Mouse (Mus musculus): ENCODE results near the gene Smok2a. TPM values are rescaled to one million over a fixed set of nuclear protein-coding genes. Genes with fewer than 3 reads are reported as not detected.
"Not testable (repeated sequence)": the region's sequence is repeated elsewhere in the genome, so short reads cannot be mapped to it uniquely, and the experiment has no call there.

The Smok2a gene
- polyA plus RNA-seq, 1 experiment from 2014 or later, result not detected

DNA sequence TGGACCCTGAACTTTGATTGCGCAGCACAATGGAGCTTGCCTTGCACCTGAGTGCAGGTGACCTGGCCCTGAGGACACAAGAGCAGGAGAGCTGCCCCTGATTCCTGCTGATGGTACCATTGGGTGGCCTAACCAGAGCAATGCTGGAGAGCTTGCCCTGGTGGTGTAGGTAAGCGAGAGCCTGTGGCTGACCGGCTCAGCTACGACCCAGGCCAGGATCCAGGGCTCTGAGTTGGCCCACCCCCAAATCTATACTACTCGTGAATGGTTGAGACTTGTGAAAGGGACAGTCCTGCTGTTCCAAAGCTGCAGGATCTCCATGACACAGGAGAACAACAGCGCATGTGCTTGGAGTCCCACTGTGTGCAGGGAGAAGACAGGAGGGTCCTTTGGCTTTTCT lies 34.4 kb upstream of the Smok2a start:
- H3K9ac ChIP-seq (replicated peaks; ENCODE audit: low read length); H3K27ac ChIP-seq (replicated peaks; ENCODE audit: low read depth, low read length); H3K4me1 ChIP-seq (ENCODE audit: control insufficient read depth, insufficient read depth, low read length); H3K4me2 ChIP-seq (ENCODE audit: low read length); DNase-seq; H3K4me3 ChIP-seq (replicated peaks; ENCODE audit: low read depth, low read length); H3K27me3 ChIP-seq (ENCODE audit: control insufficient read depth, insufficient read depth, low read length); H3K36me3 ChIP-seq (ENCODE audit: control insufficient read depth, insufficient read depth, low read length): not testable (repeated sequence)
- H3K9me3 ChIP-seq (ENCODE audit: control insufficient read depth, low read length), result peaks cover 43% of the 10 kb centered on the region
- 0 out of 2 replicates have a peak, but pooled peaks have one; percentile 11 for ATAC-seq (ENCODE audit: low FRiP score, low TSS enrichment)
- 90% methylated on average over 6 of the region's 6 CpGs for WGBS

DNA sequence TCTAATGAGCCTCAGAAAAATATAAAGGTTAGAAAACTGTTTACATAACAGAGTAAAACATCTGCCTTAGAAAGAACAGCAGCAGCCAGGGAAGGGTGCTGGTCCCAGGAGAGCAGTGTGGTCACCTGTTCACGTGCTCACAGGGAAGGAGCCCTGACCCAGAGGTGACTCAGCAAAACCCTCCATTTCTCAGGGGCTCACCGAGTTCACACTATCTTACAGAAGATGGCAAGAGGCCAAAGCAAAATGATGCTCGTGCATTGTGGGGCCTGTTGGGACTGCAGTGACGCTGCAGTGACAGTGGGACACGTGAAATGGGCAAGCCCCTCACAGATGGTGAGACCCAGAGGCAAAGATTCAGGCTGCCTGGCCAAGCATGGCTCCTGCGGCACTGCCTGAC lies 33.4 kb upstream of the Smok2a start:
- ATAC-seq (ENCODE audit: low FRiP score, low TSS enrichment); H3K36me3 ChIP-seq (ENCODE audit: control insufficient read depth, insufficient read depth, low read length); H3K27me3 ChIP-seq (ENCODE audit: control insufficient read depth, insufficient read depth, low read length); H3K27ac ChIP-seq (replicated peaks; ENCODE audit: low read depth, low read length); DNase-seq; H3K4me2 ChIP-seq (ENCODE audit: low read length); H3K9ac ChIP-seq (replicated peaks; ENCODE audit: low read length); H3K4me3 ChIP-seq (replicated peaks; ENCODE audit: low read depth, low read length); H3K4me1 ChIP-seq (ENCODE audit: control insufficient read depth, insufficient read depth, low read length): not testable (repeated sequence)
- peaks cover 38% of the 10 kb centered on the region for H3K9me3 ChIP-seq (ENCODE audit: control insufficient read depth, low read length)
- WGBS, result 69% methylated on average over 6 of the region's 6 CpGs

- not testable (repeated sequence) for H3K27me3 ChIP-seq (ENCODE audit: control insufficient read depth, insufficient read depth, low read length); ATAC-seq (ENCODE audit: low FRiP score, low TSS enrichment); H3K36me3 ChIP-seq (ENCODE audit: control insufficient read depth, insufficient read depth, low read length); H3K4me1 ChIP-seq (ENCODE audit: control insufficient read depth, insufficient read depth, low read length); H3K4me2 ChIP-seq (ENCODE audit: low read length); H3K4me3 ChIP-seq (replicated peaks; ENCODE audit: low read depth, low read length); H3K9ac ChIP-seq (replicated peaks; ENCODE audit: low read length); H3K27ac ChIP-seq (replicated peaks; ENCODE audit: low read depth, low read length); DNase-seq
- WGBS, result 93% methylated on average over 2 of the region's 2 CpGs
- peaks cover 38% of the 10 kb centered on the region for H3K9me3 ChIP-seq (ENCODE audit: control insufficient read depth, low read length)
Observed at GRCm38 (mm10) chr17:13188846-13189245, 32.1 kb upstream of the Smok2a start.

DNA sequence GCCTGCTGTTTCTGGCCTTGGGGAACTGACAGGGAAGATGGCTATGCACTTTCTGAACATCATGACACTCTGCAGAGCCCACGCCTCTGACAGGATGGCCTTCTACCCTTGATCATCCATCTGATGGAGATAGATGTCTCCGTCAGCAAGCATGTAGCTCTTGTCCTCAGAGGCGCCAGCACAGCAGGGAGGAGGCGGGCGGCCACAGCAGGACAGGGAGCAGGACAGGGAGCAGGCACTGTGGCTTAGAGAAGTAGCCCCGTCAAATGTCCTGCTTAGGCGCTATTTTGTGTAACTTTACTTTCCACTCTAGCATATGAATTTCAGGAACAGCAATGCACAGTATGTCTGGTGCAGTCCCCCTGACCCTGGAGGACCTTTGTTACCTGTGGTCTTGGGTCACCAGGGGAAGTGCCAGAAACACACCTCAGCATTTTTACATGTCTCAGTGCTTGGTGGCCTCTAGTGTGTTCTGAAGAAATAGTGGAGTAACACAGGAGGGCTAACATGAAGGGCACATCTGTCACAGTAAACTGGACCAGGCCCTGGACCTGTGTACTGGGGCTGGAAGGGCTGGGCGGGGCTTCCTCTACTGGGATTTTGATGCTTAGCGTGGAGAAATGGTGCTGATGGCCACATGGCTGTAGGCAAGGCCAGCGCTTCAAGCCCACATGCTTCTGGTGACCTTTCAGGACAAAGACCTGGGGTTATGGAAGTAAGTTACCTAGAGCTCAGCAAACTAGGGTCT lies 30.0 kb upstream of the Smok2a start:
- not testable (repeated sequence) for ATAC-seq (ENCODE audit: low FRiP score, low TSS enrichment); H3K27me3 ChIP-seq (ENCODE audit: control insufficient read depth, insufficient read depth, low read length); DNase-seq; H3K4me1 ChIP-seq (ENCODE audit: control insufficient read depth, insufficient read depth, low read length); H3K9ac ChIP-seq (replicated peaks; ENCODE audit: low read length); H3K27ac ChIP-seq (replicated peaks; ENCODE audit: low read depth, low read length); H3K4me3 ChIP-seq (replicated peaks; ENCODE audit: low read depth, low read length); H3K36me3 ChIP-seq (ENCODE audit: control insufficient read depth, insufficient read depth, low read length); H3K4me2 ChIP-seq (ENCODE audit: low read length)
- H3K9me3 ChIP-seq (ENCODE audit: control insufficient read depth, low read length), result peaks cover 39% of the 10 kb centered on the region
- 86% methylated on average over 10 of the region's 10 CpGs for WGBS

DNA sequence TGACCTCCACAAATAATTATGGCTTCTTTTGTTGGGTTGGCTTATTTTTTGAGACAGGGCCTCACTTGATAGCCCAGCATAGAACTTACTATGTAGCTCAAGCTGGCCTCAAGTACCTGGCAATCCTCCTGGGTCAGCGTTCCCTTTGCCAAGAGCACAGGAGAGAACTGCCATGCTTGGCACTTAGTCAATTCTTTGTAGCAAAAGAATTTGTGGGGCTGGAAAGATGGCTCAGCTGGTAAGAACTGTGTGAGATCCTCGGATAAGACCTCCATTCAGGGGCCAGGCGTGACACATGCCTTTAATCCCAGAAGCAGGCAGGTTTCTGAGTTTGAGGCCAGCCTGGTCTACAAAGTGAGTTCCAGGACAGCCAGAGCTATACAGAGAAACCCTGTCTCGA lies 24.5 kb upstream of the Smok2a start:
- 72% methylated on average over 4 of the region's 4 CpGs for WGBS

DNA sequence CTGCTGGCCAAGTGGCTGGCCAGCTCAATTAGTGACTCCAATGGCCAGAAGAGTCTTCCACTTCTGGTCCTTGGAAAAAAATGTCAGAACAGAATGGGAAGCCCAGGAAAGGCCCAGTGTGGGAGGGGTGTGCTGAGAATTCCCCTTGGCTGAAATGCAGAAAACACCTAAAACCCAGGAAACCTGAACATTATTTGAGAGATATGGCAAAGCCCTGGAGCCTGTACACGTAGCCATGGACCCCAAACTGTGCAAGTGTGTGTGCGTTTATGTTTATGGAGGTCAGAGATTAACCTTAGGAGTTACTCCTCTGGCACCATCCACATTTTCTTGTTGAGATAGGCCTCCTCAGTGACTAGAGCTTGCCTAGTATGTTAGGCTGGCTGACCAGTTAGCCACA lies 22.2 kb upstream of the Smok2a start:
- not testable (repeated sequence) for ATAC-seq (ENCODE audit: low FRiP score, low TSS enrichment); DNase-seq; H3K4me1 ChIP-seq (ENCODE audit: control insufficient read depth, insufficient read depth, low read length); H3K4me3 ChIP-seq (replicated peaks; ENCODE audit: low read depth, low read length); H3K27ac ChIP-seq (replicated peaks; ENCODE audit: low read depth, low read length); H3K9ac ChIP-seq (replicated peaks; ENCODE audit: low read length); H3K27me3 ChIP-seq (ENCODE audit: control insufficient read depth, insufficient read depth, low read length); H3K36me3 ChIP-seq (ENCODE audit: control insufficient read depth, insufficient read depth, low read length); H3K4me2 ChIP-seq (ENCODE audit: low read length)
- WGBS, result 90% methylated on average over 2 of the region's 2 CpGs
- H3K9me3 ChIP-seq (ENCODE audit: control insufficient read depth, low read length), result peaks cover 34% of the 10 kb centered on the region

More for the DNA sequence above, 24.5 kb upstream of the Smok2a start:
- H3K4me3 ChIP-seq (replicated peaks; ENCODE audit: low read depth, low read length); H3K4me1 ChIP-seq (ENCODE audit: control insufficient read depth, insufficient read depth, low read length); H3K27me3 ChIP-seq (ENCODE audit: control insufficient read depth, insufficient read depth, low read length); H3K4me2 ChIP-seq (ENCODE audit: low read length); H3K36me3 ChIP-seq (ENCODE audit: control insufficient read depth, insufficient read depth, low read length); ATAC-seq (ENCODE audit: low FRiP score, low TSS enrichment); H3K9ac ChIP-seq (replicated peaks; ENCODE audit: low read length); H3K27ac ChIP-seq (replicated peaks; ENCODE audit: low read depth, low read length); DNase-seq: not testable (repeated sequence)
- peaks cover 36% of the 10 kb centered on the region for H3K9me3 ChIP-seq (ENCODE audit: control insufficient read depth, low read length)

- H3K27ac ChIP-seq (replicated peaks; ENCODE audit: low read depth, low read length); H3K4me3 ChIP-seq (replicated peaks; ENCODE audit: low read depth, low read length); H3K27me3 ChIP-seq (ENCODE audit: control insufficient read depth, insufficient read depth, low read length); H3K4me2 ChIP-seq (ENCODE audit: low read length); H3K4me1 ChIP-seq (ENCODE audit: control insufficient read depth, insufficient read depth, low read length); H3K36me3 ChIP-seq (ENCODE audit: control insufficient read depth, insufficient read depth, low read length); H3K9ac ChIP-seq (replicated peaks; ENCODE audit: low read length): not testable (repeated sequence)
- DNase-seq (peak; percentile 67), ATAC-seq (ENCODE audit: low FRiP score, low TSS enrichment) (peak; percentile 48)
- H3K9me3 ChIP-seq (ENCODE audit: control insufficient read depth, low read length), result peaks cover 30% of the 10 kb centered on the region
- 76% methylated on average over 8 of the region's 9 CpGs for WGBS
Observed at GRCm38 (mm10) chr17:13199880-13200409, 21.0 kb upstream of the Smok2a start.

DNA sequence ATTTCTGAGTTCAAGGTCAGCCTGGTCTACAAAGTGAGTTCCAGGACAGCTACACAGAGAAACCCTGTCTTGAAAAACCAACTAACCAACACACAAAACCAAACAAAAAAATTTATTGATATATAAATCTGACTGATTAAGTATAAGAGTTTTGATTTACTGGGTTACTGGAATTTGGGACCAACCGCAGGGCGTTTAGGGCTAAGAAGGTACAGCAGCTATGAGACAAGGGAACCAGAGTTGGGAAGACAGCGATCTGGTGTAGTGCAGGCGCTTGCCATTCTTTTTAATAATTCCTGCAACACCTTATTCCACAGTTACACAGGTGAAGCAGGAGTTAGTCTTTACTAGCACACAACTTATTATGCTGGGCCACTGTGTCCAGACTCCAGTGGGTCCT lies 19.4 kb upstream of the Smok2a start:
- ATAC-seq (ENCODE audit: low FRiP score, low TSS enrichment), result not testable (repeated sequence)

More for the DNA sequence above, 19.4 kb upstream of the Smok2a start:
- H3K27me3 ChIP-seq (ENCODE audit: control insufficient read depth, insufficient read depth, low read length); H3K27ac ChIP-seq (replicated peaks; ENCODE audit: low read depth, low read length); H3K9ac ChIP-seq (replicated peaks; ENCODE audit: low read length); H3K4me2 ChIP-seq (ENCODE audit: low read length); H3K4me3 ChIP-seq (replicated peaks; ENCODE audit: low read depth, low read length); H3K4me1 ChIP-seq (ENCODE audit: control insufficient read depth, insufficient read depth, low read length); DNase-seq; H3K36me3 ChIP-seq (ENCODE audit: control insufficient read depth, insufficient read depth, low read length): not testable (repeated sequence)
- peaks cover 22% of the 10 kb centered on the region for H3K9me3 ChIP-seq (ENCODE audit: control insufficient read depth, low read length)
- 89% methylated on average over 4 of the region's 4 CpGs for WGBS

All from midbrain, embryonic 14.5 days (tissue).